Mouse (Mus musculus) olfactory bulb, adult 2 months (tissue): ENCODE results near the gene Ubac2. TPM values are rescaled to one million over a fixed set of nuclear protein-coding genes. Genes with fewer than 3 reads are reported as not detected.

Experiments used
- H3K27ac ChIP-seq: fragments of 200-500 bp; 2 replicates; pipeline ENCODE4 v1.5.1; 2012; ENCODE audit warnings: low read depth, low read length; ENCODE audit not compliant: insufficient read depth
- H3K4me1 ChIP-seq: fragments of 200-500 bp; 2 replicates; pipeline ENCODE4 v1.6.1; 2012; ENCODE audit warnings: low read length; ENCODE audit not compliant: control insufficient read depth, insufficient read depth
- H3K4me3 ChIP-seq: fragments of 200-500 bp; 2 replicates; pipeline ENCODE4 v1.5.1; 2012; ENCODE audit warnings: mild to moderate bottlenecking, low read depth, low read length, moderate library complexity; ENCODE audit not compliant: insufficient read depth
- CTCF ChIP-seq: fragments of 200-500 bp; IDR thresholded peaks from 2 replicates; pipeline ENCODE4 v1.5.1; 2012; ENCODE audit warnings: low read depth, mild to moderate bottlenecking, low read length, moderate library complexity; ENCODE audit not compliant: insufficient read depth
- POLR2A ChIP-seq: fragments of 200-500 bp; IDR thresholded peaks from 2 replicates; pipeline ENCODE4 v1.6.1; 2012; ENCODE audit warnings: mild to moderate bottlenecking, low read depth, low read length, moderate library complexity; ENCODE audit not compliant: insufficient read depth
- WGBS: fragments of 180-500 bp; shearing (Covaris S2); methylation state at CpG from one replicate; pipeline ENCODE4 v1.1.7; 2018; 5-methylcytosine and 5-hydroxymethylcytosine counted together
- polyA plus RNA-seq: library from polyadenylated mRNA; stranded (reverse); fragments of >200 nt; gene quantifications from 2 replicates; pipeline ENCODE4 v1.2.4, GENCODE M21; 2012; ENCODE audit warnings: low replicate concordance; ENCODE audit not compliant: missing spikeins, insufficient read depth, insufficient read length

Ubac2 gene
- polyA plus RNA-seq, 1 experiment: not detected

DNA sequence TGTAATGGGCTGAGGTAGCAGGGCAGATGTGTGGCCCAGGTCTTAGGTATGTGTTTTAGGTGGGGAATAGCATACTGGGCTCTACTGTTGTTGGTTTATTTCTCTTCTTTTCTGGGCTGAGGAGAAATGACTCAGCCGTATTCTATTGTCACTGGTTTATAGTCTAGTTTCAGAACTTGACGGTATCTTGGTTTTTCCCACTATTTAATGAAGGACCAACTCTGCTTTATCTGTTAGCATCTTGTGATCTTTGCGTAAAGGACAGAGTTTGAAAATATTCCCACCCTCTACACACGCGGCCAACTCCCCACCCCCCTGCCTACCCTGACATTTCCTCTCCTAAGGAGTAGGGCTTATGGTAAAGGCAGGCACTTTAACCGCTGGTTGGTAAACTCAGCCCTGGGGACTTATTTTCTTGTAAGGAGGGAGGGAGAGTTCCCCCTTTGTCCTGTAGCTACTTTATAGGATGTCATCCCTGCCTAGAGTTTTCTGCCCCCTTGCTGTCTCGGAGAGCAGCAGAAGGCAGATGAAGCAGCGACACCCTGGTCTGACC is 163.8 kb downstream of the Ubac2 start:
- TF ChIP-seq CTCF (no peak), POLR2A (no peak)
- Histone ChIP-seq H3K27ac (no peak overlapping the region), H3K4me3 (no peak overlapping the region), H3K4me1 (no peaks in the 10 kb centered on the region)
- WGBS: 64% methylated on average over 8 of the region's 8 CpGs

GRCm38 (mm10) chr14:122047784-122048183 is 169.4 kb downstream of the Ubac2 start:
- Histone ChIP-seq H3K4me3 (no peak overlapping the region), H3K4me1 (no peaks in the 10 kb centered on the region), H3K27ac (no peak overlapping the region)
- TF ChIP-seq POLR2A (no peak), CTCF (no peak)
- WGBS: 93% methylated on average over 8 of the region's 8 CpGs

GRCm38 (mm10) chr14:122048816-122049215 is 170.4 kb downstream of the Ubac2 start:
- H3K27ac ChIP-seq: no peak overlapping the region
- no peak overlapping the region for H3K4me3 ChIP-seq
- WGBS: 89% methylated on average over 9 of the region's 9 CpGs
- TF ChIP-seq POLR2A (no peak), CTCF (no peak)
- H3K4me1 ChIP-seq: no peaks in the 10 kb centered on the region

DNA sequence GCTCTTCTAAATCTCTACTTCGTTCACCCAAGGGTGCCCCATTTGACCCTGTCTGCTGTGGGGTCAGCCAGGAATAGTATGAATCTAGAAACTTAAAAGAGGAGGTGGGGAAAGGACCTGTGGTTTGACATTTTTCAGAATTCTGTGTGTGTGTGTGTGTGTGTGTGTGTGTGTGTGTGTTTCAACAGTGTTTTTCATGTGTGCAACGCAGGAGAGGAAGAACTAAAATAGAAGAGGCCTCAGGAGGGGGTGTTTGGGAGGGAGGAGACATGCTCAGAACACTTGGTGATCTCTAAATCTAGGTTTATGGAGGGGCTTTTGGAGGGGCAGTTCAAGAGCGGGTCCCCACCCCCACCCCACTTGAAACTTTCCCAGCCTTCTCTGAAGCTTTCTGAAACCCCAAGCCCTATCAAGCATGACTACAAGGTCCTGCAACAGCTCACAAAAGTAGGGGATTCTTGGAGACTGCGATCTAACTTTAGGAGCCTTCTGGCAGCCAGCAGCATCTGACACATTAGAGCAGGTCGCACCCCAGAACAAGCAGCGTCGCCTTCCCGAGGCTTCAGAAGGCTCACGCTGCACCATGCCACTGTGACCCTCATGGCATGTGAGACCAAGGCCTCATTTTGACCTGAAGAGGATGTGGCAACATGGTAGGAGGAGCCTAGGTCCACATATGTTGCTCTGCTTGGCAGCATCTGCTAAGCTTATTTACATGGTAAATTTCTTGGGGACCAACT is 174.6 kb downstream of the Ubac2 start:
- H3K27ac ChIP-seq: no peak overlapping the region

GRCm38 (mm10) chr14:122056871-122057270 is 178.5 kb downstream of the Ubac2 start:
- TF ChIP-seq CTCF (no peak), POLR2A (no peak)
- H3K4me1 ChIP-seq: no peaks in the 10 kb centered on the region
- H3K27ac ChIP-seq: no peak overlapping the region
- WGBS: 88% methylated on average over 6 of the region's 6 CpGs
- no peak overlapping the region for H3K4me3 ChIP-seq

More for the DNA sequence above, 174.6 kb downstream of the Ubac2 start:
- WGBS: 87% methylated on average over 9 of the region's 9 CpGs
- no peak for TF ChIP-seq CTCF
- Histone ChIP-seq H3K4me1 (no peaks in the 10 kb centered on the region), H3K4me3 (no peak overlapping the region)

DNA sequence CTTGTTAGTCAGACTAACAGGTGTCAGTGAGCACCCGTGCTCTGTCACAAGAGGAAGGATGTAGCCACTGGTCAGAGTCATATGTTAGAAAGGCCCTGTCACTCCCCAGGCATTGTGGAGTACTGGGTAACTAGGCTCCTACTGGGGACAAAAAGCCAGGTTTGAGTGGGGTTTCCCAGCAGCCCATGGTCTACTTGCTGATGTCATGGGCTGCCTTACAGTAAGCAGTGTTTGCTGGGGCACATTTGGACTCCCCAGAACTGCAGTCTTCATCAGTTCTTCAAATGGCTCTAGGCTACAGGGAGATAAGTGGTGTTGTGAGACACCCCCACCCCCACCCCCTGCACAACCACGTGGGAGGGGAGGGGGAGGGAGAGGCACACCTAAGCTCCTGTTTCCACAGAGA is 179.5 kb downstream of the Ubac2 start:
- Histone ChIP-seq H3K27ac (no peak overlapping the region), H3K4me1 (no peaks in the 10 kb centered on the region), H3K4me3 (no peak overlapping the region)
- WGBS: 43% methylated on average over 2 of the region's 2 CpGs
- TF ChIP-seq CTCF (no peak), POLR2A (no peak)

- no peak overlapping the region for H3K27ac ChIP-seq
- WGBS: 7% methylated on average over 3 of the region's 3 CpGs
- H3K4me3 ChIP-seq: no peak overlapping the region
- H3K4me1 ChIP-seq: no peaks in the 10 kb centered on the region
- TF ChIP-seq POLR2A (no peak), CTCF (peak; percentile 20; the same call in 1 of the 2 replicates)
Observed at GRCm38 (mm10) chr14:122060642-122061041, 182.2 kb downstream of the Ubac2 start.

GRCm38 (mm10) chr14:122061376-122061775 is 183.0 kb downstream of the Ubac2 start:
- TF ChIP-seq CTCF (no peak), POLR2A (no peak)
- WGBS: 70% methylated on average over 6 of the region's 6 CpGs
- Histone ChIP-seq H3K4me1 (no peaks in the 10 kb centered on the region), H3K27ac (no peak overlapping the region), H3K4me3 (no peak overlapping the region)

DNA sequence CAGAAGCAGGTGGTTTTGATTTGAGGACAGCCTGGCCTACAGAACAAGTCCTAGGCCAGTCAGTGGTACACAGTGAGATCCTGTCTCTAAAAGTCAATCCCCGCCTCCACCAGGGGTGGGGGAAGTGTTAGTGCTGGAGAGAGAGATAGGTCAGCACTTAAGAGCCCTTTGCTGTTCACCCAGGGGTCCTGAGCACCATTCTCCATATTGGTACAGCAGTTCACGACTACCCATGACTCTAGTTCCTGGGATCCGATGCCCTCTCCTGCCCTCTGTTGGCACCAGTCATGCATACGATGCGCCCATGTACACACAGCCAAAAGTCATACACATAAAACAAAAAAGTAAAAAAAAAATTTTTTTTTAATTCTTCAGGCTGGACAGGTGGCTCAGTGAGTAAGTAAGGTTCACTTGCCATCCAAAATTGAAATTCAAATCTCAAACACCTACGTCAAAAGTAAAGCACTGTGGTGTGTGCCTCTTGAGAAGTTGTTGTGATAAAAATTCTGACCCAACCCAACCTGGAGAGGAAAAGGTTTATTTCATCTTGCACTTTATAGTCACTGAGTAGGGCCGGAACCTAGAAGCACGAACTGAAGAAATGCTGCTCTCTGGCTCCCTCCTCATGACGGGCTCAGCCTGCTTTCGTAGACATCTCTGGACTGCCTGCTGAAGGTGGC is 184.1 kb downstream of the Ubac2 start:
- no peak for TF ChIP-seq CTCF
- TF ChIP-seq POLR2A: no peak

More for the DNA sequence above, 184.1 kb downstream of the Ubac2 start:
- Histone ChIP-seq H3K4me1 (no peaks in the 10 kb centered on the region), H3K27ac (no peak overlapping the region), H3K4me3 (no peak overlapping the region)
- WGBS: 89% methylated on average over 10 of the region's 10 CpGs
